Mouse (Mus musculus): ENCODE data around the gene Inpp5a. TPM values are rescaled to one million over a fixed set of nuclear protein-coding genes. Genes with fewer than 3 reads are reported as not detected.
A peak's percentile ranks its signal among the peaks of the same experiment; 100 is the strongest.

The Inpp5a gene
- polyA plus RNA-seq, 1 experiment: 37.8 TPM

- H3K27me3 ChIP-seq (ENCODE audit: control insufficient read depth, insufficient read depth, insufficient read length): no peaks in the 10 kb centered on the region
- no peaks in the 10 kb centered on the region for H3K36me3 ChIP-seq (ENCODE audit: control insufficient read depth, insufficient read depth)
- H3K4me2 ChIP-seq (ENCODE audit: low read depth): no peak overlapping the region
- no peak overlapping the region for H3K4me3 ChIP-seq
- H3ac ChIP-seq (ENCODE audit: control insufficient read depth, insufficient read length): no peak overlapping the region
- TF ChIP-seq MAX (IDR thresholded peaks at IDR 0.05; ENCODE audit: low read depth) (no peak), MYOD1 (IDR thresholded peaks at IDR 0.05; ENCODE audit: control insufficient read depth in 1 of 3, insufficient read length in 2 of 3, low read depth in 2 of 3) (no peak), MYOG (IDR thresholded peaks at IDR 0.05; ENCODE audit: control insufficient read depth in 1 of 3, insufficient read depth in 1 of 3, insufficient read length in 2 of 3, low read depth in 2 of 3) (no peak), TCF12 (IDR thresholded peaks at IDR 0.05; ENCODE audit: insufficient read depth, poor library complexity, severe bottlenecking) (no peak), REST (IDR thresholded peaks at IDR 0.05; ENCODE audit: insufficient read depth, insufficient read length) (no peak), SRF (IDR thresholded peaks at IDR 0.05; ENCODE audit: control insufficient read depth, insufficient read length, low read depth) (no peak), E2F4 (IDR thresholded peaks at IDR 0.05; ENCODE audit: insufficient read depth) (no peak), POLR2A (IDR thresholded peaks at IDR 0.05; ENCODE audit: insufficient read length, low read depth) (no peak), TCF3 (IDR thresholded peaks at IDR 0.05; ENCODE audit: insufficient read length, low read depth) (no peak), CEBPB (IDR thresholded peaks at IDR 0.05; ENCODE audit: insufficient read depth, poor library complexity, severe bottlenecking) (no peak), POLR2AphosphoS2 (IDR thresholded peaks at IDR 0.05; ENCODE audit: insufficient read length, low read depth) (no peak)
- H3K79me2 ChIP-seq (ENCODE audit: control insufficient read depth, insufficient read depth): no peaks in the 10 kb centered on the region
Measured at GRCm38 (mm10) chr7:139495791-139496190, 106.9 kb downstream of the Inpp5a start.

- TF ChIP-seq TCF3 (IDR thresholded peaks at IDR 0.05; ENCODE audit: insufficient read length, low read depth) (no peak), MAX (IDR thresholded peaks at IDR 0.05; ENCODE audit: low read depth) (no peak), POLR2AphosphoS2 (IDR thresholded peaks at IDR 0.05; ENCODE audit: insufficient read length, low read depth) (no peak), POLR2A (IDR thresholded peaks at IDR 0.05; ENCODE audit: insufficient read length, low read depth) (no peak), TCF12 (IDR thresholded peaks at IDR 0.05; ENCODE audit: insufficient read depth, poor library complexity, severe bottlenecking) (no peak), MYOG (IDR thresholded peaks at IDR 0.05; ENCODE audit: control insufficient read depth in 1 of 3, insufficient read depth in 1 of 3, insufficient read length in 2 of 3, low read depth in 2 of 3) (no peak), REST (IDR thresholded peaks at IDR 0.05; ENCODE audit: insufficient read depth, insufficient read length) (no peak), MYOD1 (IDR thresholded peaks at IDR 0.05; ENCODE audit: control insufficient read depth in 1 of 3, insufficient read length in 2 of 3, low read depth in 2 of 3) (no peak), CEBPB (IDR thresholded peaks at IDR 0.05; ENCODE audit: insufficient read depth, poor library complexity, severe bottlenecking) (no peak), SRF (IDR thresholded peaks at IDR 0.05; ENCODE audit: control insufficient read depth, insufficient read length, low read depth) (no peak)
- no peaks in the 10 kb centered on the region for H3K79me2 ChIP-seq (ENCODE audit: control insufficient read depth, insufficient read depth)
- H3ac ChIP-seq (ENCODE audit: control insufficient read depth, insufficient read length): no peak overlapping the region
- H3K36me3 ChIP-seq (ENCODE audit: control insufficient read depth, insufficient read depth): no peaks in the 10 kb centered on the region
- H3K27me3 ChIP-seq (ENCODE audit: control insufficient read depth, insufficient read depth, insufficient read length): no peaks in the 10 kb centered on the region
- H3K4me3 ChIP-seq: no peak overlapping the region
- H3K4me2 ChIP-seq (ENCODE audit: low read depth): no peak overlapping the region
Measured at GRCm38 (mm10) chr7:139498038-139498625, 109.2 kb downstream of the Inpp5a start.

GRCm38 (mm10) chr7:139504064-139504463 is 115.2 kb downstream of the Inpp5a start:
- H3K27me3 ChIP-seq (ENCODE audit: control insufficient read depth, insufficient read depth, insufficient read length): no peaks in the 10 kb centered on the region
- no peak overlapping the region for H3K4me2 ChIP-seq (ENCODE audit: low read depth)
- no peak for TF ChIP-seq POLR2A (IDR thresholded peaks at IDR 0.05; ENCODE audit: insufficient read length, low read depth)
- no peak for TF ChIP-seq TCF3 (IDR thresholded peaks at IDR 0.05; ENCODE audit: insufficient read length, low read depth)
- TF ChIP-seq USF1 (IDR thresholded peaks at IDR 0.05; ENCODE audit: low read depth): no peak
- no peak for TF ChIP-seq MAX (IDR thresholded peaks at IDR 0.05; ENCODE audit: low read depth)
- H3K4me3 ChIP-seq: no peak overlapping the region
- no peaks in the 10 kb centered on the region for H3K36me3 ChIP-seq (ENCODE audit: control insufficient read depth, insufficient read depth)
- no peaks in the 10 kb centered on the region for H3K79me2 ChIP-seq (ENCODE audit: control insufficient read depth, insufficient read depth)
- no peak overlapping the region for H3ac ChIP-seq (ENCODE audit: control insufficient read depth, insufficient read length)

GRCm38 (mm10) chr7:139506677-139507412 is 117.9 kb downstream of the Inpp5a start:
- Histone ChIP-seq H3K27me3 (ENCODE audit: control insufficient read depth, insufficient read depth, insufficient read length) (no peaks in the 10 kb centered on the region), H3K36me3 (ENCODE audit: control insufficient read depth, insufficient read depth) (no peaks in the 10 kb centered on the region), H3K79me2 (ENCODE audit: control insufficient read depth, insufficient read depth) (no peaks in the 10 kb centered on the region), H3ac (ENCODE audit: control insufficient read depth, insufficient read length) (no peak overlapping the region), H3K4me3 (no peak overlapping the region), H3K4me2 (ENCODE audit: low read depth) (no peak overlapping the region)
- TF ChIP-seq CEBPB (IDR thresholded peaks at IDR 0.05; ENCODE audit: insufficient read depth, poor library complexity, severe bottlenecking): peak; percentile 74
- no peak for TF ChIP-seq SRF (IDR thresholded peaks at IDR 0.05; ENCODE audit: control insufficient read depth, insufficient read length, low read depth)

GRCm38 (mm10) chr7:139508938-139509337 is 120.0 kb downstream of the Inpp5a start:
- no peak overlapping the region for H3ac ChIP-seq (ENCODE audit: control insufficient read depth, insufficient read length)
- no peaks in the 10 kb centered on the region for H3K27me3 ChIP-seq (ENCODE audit: control insufficient read depth, insufficient read depth, insufficient read length)
- H3K36me3 ChIP-seq (ENCODE audit: control insufficient read depth, insufficient read depth): no peaks in the 10 kb centered on the region
- H3K4me3 ChIP-seq: no peak overlapping the region
- TF ChIP-seq TCF12 (IDR thresholded peaks at IDR 0.05; ENCODE audit: insufficient read depth, poor library complexity, severe bottlenecking): no peak
- no peak for TF ChIP-seq POLR2A (IDR thresholded peaks at IDR 0.05; ENCODE audit: insufficient read length, low read depth)
- TF ChIP-seq POLR2AphosphoS2 (IDR thresholded peaks at IDR 0.05; ENCODE audit: insufficient read length, low read depth): no peak
- no peak for TF ChIP-seq SRF (IDR thresholded peaks at IDR 0.05; ENCODE audit: control insufficient read depth, insufficient read length, low read depth)
- TF ChIP-seq CEBPB (IDR thresholded peaks at IDR 0.05; ENCODE audit: insufficient read depth, poor library complexity, severe bottlenecking): no peak
- no peak for TF ChIP-seq TCF3 (IDR thresholded peaks at IDR 0.05; ENCODE audit: insufficient read length, low read depth)
- no peak for TF ChIP-seq MAX (IDR thresholded peaks at IDR 0.05; ENCODE audit: low read depth)
- no peak for TF ChIP-seq MYOG (IDR thresholded peaks at IDR 0.05; ENCODE audit: control insufficient read depth in 1 of 3, insufficient read depth in 1 of 3, insufficient read length in 2 of 3, low read depth in 2 of 3)
- no peak for TF ChIP-seq REST (IDR thresholded peaks at IDR 0.05; ENCODE audit: insufficient read depth, insufficient read length)
- no peak for TF ChIP-seq E2F4 (IDR thresholded peaks at IDR 0.05; ENCODE audit: insufficient read depth)
- TF ChIP-seq MYOD1 (IDR thresholded peaks at IDR 0.05; ENCODE audit: control insufficient read depth in 1 of 3, insufficient read length in 2 of 3, low read depth in 2 of 3): no peak
- no peak for TF ChIP-seq USF1 (IDR thresholded peaks at IDR 0.05; ENCODE audit: low read depth)
- no peak overlapping the region for H3K4me2 ChIP-seq (ENCODE audit: low read depth)
- no peaks in the 10 kb centered on the region for H3K79me2 ChIP-seq (ENCODE audit: control insufficient read depth, insufficient read depth)

Data from myocyte (in vitro differentiated cells).